Comparison of ENCODE assay signal across 8 mouse cellular contexts in genomic region chr14:26668371-26669291, GRCm38 (mm10). TPM values are rescaled to one million over a fixed set of nuclear protein-coding genes. Genes with fewer than 3 reads are reported as not detected.
A peak's percentile ranks its signal among the peaks of the same experiment; 100 is the strongest.
DNase-seq lines count a peak whose midpoint lies in the region; ATAC-seq and TF ChIP-seq lines count a peak whose summit lies in the region.

No protein-coding gene starts in this region.

- no peaks in the 10 kb centered on the region for H3K9me3 ChIP-seq in limb, embryonic 13.5 days
- no peaks in the 10 kb centered on the region for H3K9me3 ChIP-seq in midbrain, embryonic 14.5 days (ENCODE audit: control insufficient read depth, low read length)

- peak overlapping the region; percentile 79 for H3K9ac ChIP-seq in limb, embryonic 13.5 days
- H3K9ac ChIP-seq in midbrain, embryonic 14.5 days (replicated peaks; ENCODE audit: low read length) = peak overlapping the region; percentile 88

- H3K27ac ChIP-seq in gastrocnemius, adult 2 months = peak overlapping the region; percentile 95
- peak overlapping the region; percentile 93 for H3K27ac ChIP-seq in limb, embryonic 13.5 days
- H3K27ac ChIP-seq in midbrain, embryonic 14.5 days (replicated peaks; ENCODE audit: low read depth, low read length) = peak overlapping the region; percentile 88

- no peaks in the 10 kb centered on the region for H3K27me3 ChIP-seq in limb, embryonic 13.5 days
- no peaks in the 10 kb centered on the region for H3K27me3 ChIP-seq in midbrain, embryonic 14.5 days (ENCODE audit: control insufficient read depth, insufficient read depth, low read length)

- DNase-seq in gastrocnemius, adult 2 months = peak; percentile 55
- no peak for DNase-seq in gastrocnemius, adult 18-20 months (ENCODE audit: low spot score)
- peak; percentile 14 to 62 for DNase-seq in cerebellum, postnatal 14 days
- peak; percentile 20 for DNase-seq in gastrocnemius, postnatal 25 days
- peak; percentile 29 for DNase-seq in kidney, adult 18-20 months
- peak; percentile 63 for DNase-seq in midbrain, embryonic 14.5 days
- peak; percentile 21 to 49 for DNase-seq in spleen, postnatal 14 days (ENCODE audit: low spot score in 2 of 2)

- ATAC-seq in limb, embryonic 13.5 days (ENCODE audit: low FRiP score, low read depth) = peak; percentile 13
- peak; percentile 49 for ATAC-seq in midbrain, embryonic 14.5 days (ENCODE audit: low FRiP score, low TSS enrichment)

- peak overlapping the region; percentile 94 for H3K4me3 ChIP-seq in gastrocnemius, adult 2 months
- H3K4me3 ChIP-seq in limb, embryonic 13.5 days = peak overlapping the region; percentile 96
- peak overlapping the region; percentile 97 for H3K4me3 ChIP-seq in midbrain, embryonic 14.5 days (replicated peaks; ENCODE audit: low read depth, low read length)

- intact Hi-C loops in gastrocnemius, adult 2 months (cut with DNase I) = loop anchor here (10.0 kb wide), 1 partner anchor 296 kb away; no protein-coding TSS in a partner anchor

- WGBS in limb, embryonic 13.5 days = 1% methylated on average over 73 of the region's 73 CpGs
- WGBS in midbrain, embryonic 14.5 days = 1% methylated on average over 73 of the region's 73 CpGs

- H3K36me3 ChIP-seq in limb, embryonic 13.5 days = peaks cover 17% of the 10 kb centered on the region
- peaks cover 22% of the 10 kb centered on the region for H3K36me3 ChIP-seq in midbrain, embryonic 14.5 days (ENCODE audit: control insufficient read depth, insufficient read depth, low read length)

- H3K4me1 ChIP-seq in limb, embryonic 13.5 days = peaks cover 25% of the 10 kb centered on the region
- H3K4me1 ChIP-seq in midbrain, embryonic 14.5 days (ENCODE audit: control insufficient read depth, insufficient read depth, low read length) = peaks cover 24% of the 10 kb centered on the region

- TF ChIP-seq CTCF in gastrocnemius, adult 2 months (IDR thresholded peaks at IDR 0.05) = no peak

- peak overlapping the region; percentile 99 for H3K4me2 ChIP-seq in limb, embryonic 13.5 days (replicated peaks)
- peak overlapping the region; percentile 96 for H3K4me2 ChIP-seq in midbrain, embryonic 14.5 days (ENCODE audit: low read length)

RNA-seq across cellular contexts. Expression of gene Pde12, which starts 1.1 kb away (rescaled TPM):
- total RNA-seq in gastrocnemius, adult 2 months (2021) = 1 to 10 TPM; 3.2 to 4.9 TPM
- 1 to 10 TPM; 4.0 to 4.3 TPM for total RNA-seq in gastrocnemius, adult 18-20 months (2021)
- 1 to 10 TPM; 2.9 to 3.1 TPM for total RNA-seq in gastrocnemius, postnatal 25 days (2021)
- 9.4 and 10.0 TPM in 2 replicates for polyA plus RNA-seq in limb, embryonic 13.5 days (2015; fragmentation: Nextera tagmentation; extraction: Ambion mirVana)
- 14.6 and 15.6 TPM in 2 replicates for polyA plus RNA-seq in midbrain, embryonic 14.5 days (2014; fragmentation: Nextera tagmentation; extraction: Ambion mirVana)

RNA-seq across cellular contexts. Expression of gene Dnah12, which starts 24.4 kb away (rescaled TPM):
- not detected for total RNA-seq in gastrocnemius, adult 2 months (2021)
- total RNA-seq in gastrocnemius, adult 18-20 months (2021) = under 1 TPM in 1 of 2 experiments, not detected in 1; 0.02 TPM
- not detected for total RNA-seq in gastrocnemius, postnatal 25 days (2021)
- polyA plus RNA-seq in limb, embryonic 13.5 days (2015; fragmentation: Nextera tagmentation; extraction: Ambion mirVana) = 0.04 and 0.06 TPM in 2 replicates
- polyA plus RNA-seq in midbrain, embryonic 14.5 days (2014; fragmentation: Nextera tagmentation; extraction: Ambion mirVana) = 0.04 and 0.12 TPM in 2 replicates

RNA-seq across cellular contexts. Expression of gene Arf4, which starts 30.8 kb away (rescaled TPM):
- 10 to 100 TPM; 27.0 to 36.3 TPM for total RNA-seq in gastrocnemius, adult 2 months (2021)
- 10 to 100 TPM; 26.2 to 37.1 TPM for total RNA-seq in gastrocnemius, adult 18-20 months (2021)
- total RNA-seq in gastrocnemius, postnatal 25 days (2021) = 10 to 100 TPM; 35.0 to 39.6 TPM
- polyA plus RNA-seq in limb, embryonic 13.5 days (2015; fragmentation: Nextera tagmentation; extraction: Ambion mirVana) = 656 and 713 TPM in 2 replicates
- 544 and 580 TPM in 2 replicates for polyA plus RNA-seq in midbrain, embryonic 14.5 days (2014; fragmentation: Nextera tagmentation; extraction: Ambion mirVana)
